Mouse (Mus musculus): ENCODE data around the gene Cradd.

GRCm38 (mm10) chr10:95234661-95235060 is 89.3 kb downstream of the Cradd start:
- TF ChIP-seq CTCF (IDR thresholded peaks at IDR 0.05; ENCODE audit: control insufficient read depth, insufficient read depth, insufficient replicate concordance, low read depth, low read length) = no peak
- no peak for TF ChIP-seq POLR2A (IDR thresholded peaks at IDR 0.05; ENCODE audit: control insufficient read depth, low read depth, low read length)

All from testis, adult 2 months (tissue).